Mouse (Mus musculus) forebrain, postnatal 0 days (tissue): Measurements from ENCODE around the gene Cant1. TPM values are rescaled to one million over a fixed set of nuclear protein-coding genes. Genes with fewer than 3 reads are reported as not detected.

Experiments
- ATAC-seq: fragments of 200-750 bp; cut with Nextera tagmentation; 2 replicates; pipeline ENCODE4 v1.8.0; 2017; ENCODE audit warnings: mild to moderate bottlenecking, moderate library complexity
- DNase-seq: peaks from one replicate; pipeline ENCODE4 v3.0.0-alpha.2; 2015
- H3K27ac ChIP-seq: fragments of 300-500 bp; sonication (generic); 2 replicates; pipeline ENCODE4 v1.5.1; 2014; ENCODE audit warnings: low read depth, mild to moderate bottlenecking, antibody characterized with exemption, low read length, moderate library complexity, mixed read lengths
- H3K27me3 ChIP-seq: fragments of 300-500 bp; sonication (generic); 2 replicates; pipeline ENCODE4 v1.6.1; 2014; ENCODE audit warnings: mild to moderate bottlenecking, low read length, mixed read lengths; ENCODE audit not compliant: insufficient read depth
- H3K36me3 ChIP-seq: fragments of 300-500 bp; sonication (generic); 2 replicates; pipeline ENCODE4 v1.6.1; 2014; ENCODE audit warnings: mild to moderate bottlenecking, moderate library complexity; ENCODE audit not compliant: insufficient read depth
- H3K4me1 ChIP-seq: fragments of 300-500 bp; sonication (generic); 2 replicates; pipeline ENCODE4 v1.6.1; 2014; ENCODE audit warnings: antibody characterized with exemption; ENCODE audit not compliant: insufficient read depth
- H3K4me2 ChIP-seq: fragments of 300-500 bp; sonication (generic); 2 replicates; pipeline ENCODE4 v1.6.1; 2014; ENCODE audit warnings: low read depth, mild to moderate bottlenecking, moderate library complexity
- H3K4me3 ChIP-seq: fragments of 300-500 bp; sonication (generic); 2 replicates; pipeline ENCODE4 v1.5.1; 2014; ENCODE audit warnings: low read depth, low read length, mixed read lengths
- H3K9ac ChIP-seq: fragments of 300-500 bp; sonication (generic); 2 replicates; pipeline ENCODE4 v1.6.1; 2014; ENCODE audit warnings: mild to moderate bottlenecking
- H3K9me3 ChIP-seq: fragments of 300-500 bp; sonication (generic); 2 replicates; pipeline ENCODE4 v1.6.1; 2016; ENCODE audit warnings: low read length
- CTCF ChIP-seq: sonication (generic); IDR thresholded peaks from 2 replicates; pipeline ENCODE4 v1.5.1; 2016; ENCODE audit warnings: antibody characterized with exemption, control low read depth, low read depth
- WGBS: fragments of 180-500 bp; shearing (Covaris S2); extraction: QIAGEN DNeasy Blood & Tissue Kit; methylation state at CpG from one replicate; pipeline ENCODE4 v1.1.7; 2014; 5-methylcytosine and 5-hydroxymethylcytosine counted together
- polyA plus RNA-seq: library from polyadenylated mRNA; unstranded; fragments of >200 nt; fragmentation: Nextera tagmentation; extraction: Ambion mirVana; gene quantifications from 2 replicates; pipeline ENCODE4 v1.2.1, GENCODE M21; 2015
- total RNA-seq: library from RNA; depleted of rRNA; stranded (reverse); fragments of >200 nt; gene quantifications from 2 replicates; pipeline ENCODE4 v1.2.3, GENCODE M21; 2014

The Cant1 gene
- total and polyA plus RNA-seq, 2 experiments from 2014 or later: 31.6 to 52.4 TPM

DNA sequence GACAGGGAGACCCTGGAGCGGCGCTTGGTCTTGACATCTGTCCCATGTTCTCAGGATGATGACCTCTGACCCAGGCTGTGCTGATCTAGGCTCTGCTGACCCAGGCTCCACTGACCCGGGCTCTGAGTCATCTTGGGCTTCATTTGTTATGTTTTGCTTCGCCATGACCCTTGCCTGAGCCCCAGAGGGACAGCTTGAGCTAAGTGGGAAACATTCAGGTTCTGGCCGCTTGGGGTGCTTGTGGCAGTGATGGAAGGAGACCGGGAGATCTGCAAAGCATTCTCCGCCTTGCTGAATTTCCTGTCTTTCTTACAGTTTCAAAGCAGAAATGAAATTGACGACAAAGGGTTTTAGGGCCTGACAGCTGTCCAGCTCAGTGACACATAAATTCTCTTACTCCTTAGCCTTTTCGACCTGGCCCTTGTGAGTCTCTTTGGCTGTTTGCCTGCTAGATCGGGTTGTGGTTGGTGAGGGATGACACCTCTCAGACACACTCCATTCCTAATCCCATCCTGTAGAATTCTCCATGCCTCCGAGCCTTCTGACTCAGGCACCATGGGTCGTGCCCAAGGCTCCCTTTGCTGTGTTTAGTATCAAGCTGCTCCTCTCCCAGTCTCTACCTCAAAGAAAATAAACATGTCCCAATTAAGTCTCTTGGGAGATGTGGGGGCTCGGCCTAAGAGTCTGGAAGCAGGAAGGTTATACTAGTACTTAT is 5.9 kb upstream of the Cant1 start:
- TF ChIP-seq CTCF: no peak
- H3K27ac ChIP-seq: 0 out of 2 replicates have a peak overlapping the region, but pooled peaks have one; percentile 48
- 73% methylated on average over 13 of the region's 13 CpGs for WGBS

DNA sequence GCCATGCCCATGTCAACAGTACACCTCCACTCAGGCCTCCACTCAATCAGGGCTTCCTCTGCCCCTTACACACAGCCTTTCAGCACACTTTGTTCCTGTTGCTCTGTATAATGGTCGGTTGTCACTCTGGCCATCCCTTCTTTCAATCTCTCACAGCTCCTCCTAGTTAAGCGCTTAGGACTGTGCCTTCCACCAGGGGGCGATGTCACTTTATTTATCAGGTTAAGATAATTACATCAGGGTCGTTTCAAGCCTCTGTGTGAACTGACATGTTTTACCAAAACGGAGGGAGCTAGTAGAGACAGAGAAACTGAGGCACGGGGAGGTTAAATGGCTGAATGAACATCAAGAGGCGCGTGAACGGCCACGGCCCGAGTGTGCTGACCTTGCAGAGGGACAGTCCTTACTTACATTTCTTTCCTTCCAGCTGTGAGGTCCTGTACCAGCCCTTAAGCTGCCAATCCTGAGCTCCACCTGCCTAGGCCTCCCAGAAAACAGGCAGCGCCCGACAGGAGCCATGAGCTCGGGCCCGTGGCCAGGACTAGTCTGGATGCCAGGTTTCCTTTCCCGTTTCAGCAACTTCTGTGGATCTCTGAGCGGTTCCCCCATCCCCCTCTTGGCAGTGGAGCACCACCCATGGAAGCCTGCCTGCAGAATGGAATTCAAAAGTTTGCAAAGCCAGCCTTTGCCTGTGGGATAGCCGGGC is 4.5 kb upstream of the Cant1 start:
- peaks cover 24% of the 10 kb centered on the region for H3K4me1 ChIP-seq
- 0 out of 2 replicates have a peak overlapping the region, but pooled peaks have one; percentile 31 for H3K9ac ChIP-seq
- peak overlapping the region; percentile 41 for H3K4me2 ChIP-seq
- ATAC-seq: peak; percentile 46
- H3K9me3 ChIP-seq: no peaks in the 10 kb centered on the region
- peak; percentile 91 for TF ChIP-seq CTCF
- peak; percentile 89 for DNase-seq
- H3K27me3 ChIP-seq: no peaks in the 10 kb centered on the region
- no peaks in the 10 kb centered on the region for H3K36me3 ChIP-seq
- peak overlapping the region; percentile 41; the same call in 1 of the 2 replicates for H3K27ac ChIP-seq
- 3% methylated on average over 18 of the region's 18 CpGs for WGBS
- no peak overlapping the region for H3K4me3 ChIP-seq

More for the DNA sequence above, 5.9 kb upstream of the Cant1 start:
- H3K9ac ChIP-seq: no peak overlapping the region
- no peak overlapping the region for H3K4me3 ChIP-seq
- DNase-seq (no peak), ATAC-seq (no peak)
- H3K9me3 ChIP-seq: no peaks in the 10 kb centered on the region
- peaks cover 23% of the 10 kb centered on the region for H3K4me1 ChIP-seq
- H3K4me2 ChIP-seq: no peak overlapping the region
- H3K36me3 ChIP-seq: no peaks in the 10 kb centered on the region
- H3K27me3 ChIP-seq: no peaks in the 10 kb centered on the region

DNA sequence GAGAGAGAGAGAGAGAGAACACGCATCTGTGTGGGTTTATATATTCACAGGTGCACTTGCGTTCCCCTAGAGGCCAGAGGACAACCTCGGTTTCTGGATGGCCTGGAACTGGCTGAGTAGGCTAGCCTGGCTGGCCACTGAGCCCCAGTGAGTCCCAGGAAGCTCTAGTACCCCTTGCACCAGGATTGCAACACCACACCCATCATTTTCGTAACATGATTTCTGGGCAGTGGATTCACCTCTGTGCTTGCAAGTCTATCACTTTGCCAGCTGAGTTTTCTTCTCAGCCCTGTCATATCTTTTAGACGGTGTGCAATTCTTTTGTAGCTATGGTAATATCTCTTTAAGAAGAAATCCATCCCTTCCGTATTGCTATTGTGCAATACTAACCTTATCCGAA is 1.4 kb upstream of the Cant1 start:
- Histone ChIP-seq H3K27me3 (no peaks in the 10 kb centered on the region), H3K4me3 (no peak overlapping the region), H3K9me3 (no peaks in the 10 kb centered on the region), H3K27ac (no peak overlapping the region), H3K36me3 (0 out of 2 replicates have a peak, but pooled peaks cover under 1% of the 10 kb centered on the region), H3K4me1 (peaks cover 22% of the 10 kb centered on the region), H3K9ac (no peak overlapping the region), H3K4me2 (no peak overlapping the region)
- WGBS: 73% methylated on average over 7 of the region's 7 CpGs
- DNase-seq: no peak
- ATAC-seq: no peak
- no peak for TF ChIP-seq CTCF

DNA sequence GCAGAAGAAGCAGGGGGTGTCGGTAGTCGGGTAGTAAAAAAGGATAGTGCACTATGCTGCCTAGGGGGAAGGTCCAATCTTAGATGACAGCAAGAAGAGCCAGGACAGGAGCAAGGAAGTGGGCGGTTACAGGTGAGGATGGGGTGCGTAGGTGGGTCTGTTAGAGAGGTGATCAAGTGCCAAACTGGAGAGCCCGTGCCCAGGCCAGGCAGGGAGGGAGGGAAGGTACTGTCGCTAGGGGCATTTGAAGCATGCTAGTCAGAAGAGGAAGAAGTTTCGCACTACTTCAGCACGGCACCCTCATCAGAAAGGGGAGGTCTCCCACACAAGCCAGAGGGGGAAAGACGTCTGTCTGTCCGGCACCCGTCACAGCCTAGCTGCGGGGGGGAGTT is 448 bp downstream of the Cant1 start:
- Histone ChIP-seq H3K4me3 (peak overlapping the region; percentile 96), H3K4me1 (peaks cover 16% of the 10 kb centered on the region), H3K36me3 (peaks cover 11% of the 10 kb centered on the region; the same call in 1 of the 2 replicates), H3K9me3 (no peaks in the 10 kb centered on the region), H3K9ac (peak overlapping the region; percentile 97), H3K27me3 (no peaks in the 10 kb centered on the region), H3K27ac (peak overlapping the region; percentile 82), H3K4me2 (peak overlapping the region; percentile 84)
- WGBS: 5% methylated on average over 12 of the region's 12 CpGs
- ATAC-seq: no peak; the same call in 1 of the 2 replicates
- 0 out of 2 replicates have a peak, but pooled peaks have one; percentile 11 for TF ChIP-seq CTCF
- DNase-seq: no peak

DNA sequence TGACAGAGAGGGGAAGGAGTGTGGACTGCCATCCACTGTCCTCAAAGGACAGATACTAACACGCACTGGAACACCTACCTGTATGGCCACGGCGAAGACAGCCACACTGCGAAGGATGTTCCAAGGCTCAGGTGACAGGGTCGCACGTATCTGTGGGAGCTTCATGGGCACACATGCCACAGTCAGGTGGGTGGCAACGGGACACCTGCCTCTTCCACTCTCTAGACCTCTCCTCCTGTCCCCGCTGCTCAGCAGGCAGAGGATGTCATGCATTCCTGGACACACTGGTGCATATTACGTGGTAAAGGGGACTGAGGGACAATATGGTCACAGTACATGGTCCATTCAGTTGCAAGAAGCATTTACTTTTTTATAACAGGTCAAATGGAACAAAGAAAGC is 1.4 kb downstream of the Cant1 start:
- H3K36me3 ChIP-seq: peaks cover 11% of the 10 kb centered on the region; the same call in 1 of the 2 replicates

DNA sequence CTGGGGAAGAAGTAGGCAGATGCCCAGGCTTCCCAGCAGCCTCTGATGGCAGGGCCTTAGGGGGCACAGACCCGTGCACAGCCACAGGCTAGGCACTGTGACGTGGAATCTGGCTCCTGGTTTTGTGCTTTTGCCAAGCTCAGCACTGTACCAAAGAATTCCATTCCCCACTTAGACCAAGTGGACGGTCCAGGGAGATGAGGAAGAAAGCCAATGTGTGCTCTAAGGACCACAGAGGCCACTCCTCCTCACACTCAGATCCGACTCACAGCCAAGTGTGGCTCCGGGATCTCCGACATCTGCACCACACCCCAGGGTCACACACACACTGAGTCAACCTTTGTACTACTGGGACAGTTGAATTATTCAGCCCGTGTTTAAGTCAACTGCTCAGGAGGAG is 2.8 kb downstream of the Cant1 start:
- peaks cover 9% of the 10 kb centered on the region for H3K4me1 ChIP-seq
- H3K4me3 ChIP-seq: no peak overlapping the region
- no peak for TF ChIP-seq CTCF
- no peak overlapping the region for H3K9ac ChIP-seq
- DNase-seq: no peak
- no peak overlapping the region for H3K27ac ChIP-seq
- WGBS: 80% methylated on average over 7 of the region's 7 CpGs
- ATAC-seq: no peak
- no peak overlapping the region for H3K4me2 ChIP-seq
- H3K27me3 ChIP-seq: no peaks in the 10 kb centered on the region
- H3K36me3 ChIP-seq: peaks cover 14% of the 10 kb centered on the region
- H3K9me3 ChIP-seq: no peaks in the 10 kb centered on the region

More for the DNA sequence above, 1.4 kb downstream of the Cant1 start:
- H3K9ac ChIP-seq: no peak overlapping the region
- H3K27ac ChIP-seq: no peak overlapping the region
- peak overlapping the region; percentile 96; the same call in 1 of the 2 replicates for H3K4me3 ChIP-seq
- 93% methylated on average over 9 of the region's 9 CpGs for WGBS
- ATAC-seq: no peak
- no peak for TF ChIP-seq CTCF
- no peak for DNase-seq
- H3K27me3 ChIP-seq: no peaks in the 10 kb centered on the region
- H3K4me2 ChIP-seq: peak overlapping the region; percentile 84
- H3K9me3 ChIP-seq: no peaks in the 10 kb centered on the region
- H3K4me1 ChIP-seq: peaks cover 9% of the 10 kb centered on the region

DNA sequence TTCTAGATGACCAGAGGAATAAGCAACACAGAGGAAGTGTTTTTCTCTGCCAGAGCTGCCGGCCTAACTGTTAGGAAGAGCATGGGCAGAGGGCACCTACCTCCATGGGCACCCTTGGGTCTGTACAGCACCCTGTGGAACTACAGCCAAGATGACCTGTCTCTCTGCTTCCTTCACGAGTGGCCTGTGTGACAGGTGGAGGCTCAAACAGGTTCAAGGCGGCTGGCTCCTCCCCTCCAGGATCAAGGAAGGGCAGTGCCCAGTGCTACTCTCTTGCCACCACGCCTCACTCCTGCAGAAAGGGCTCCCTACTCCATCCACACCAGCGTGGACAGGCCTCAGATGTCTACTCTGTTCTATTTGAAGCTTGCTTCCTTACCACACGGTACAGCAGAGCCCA is 3.3 kb downstream of the Cant1 start:
- no peak for TF ChIP-seq CTCF
- no peaks in the 10 kb centered on the region for H3K9me3 ChIP-seq
- no peak for ATAC-seq
- H3K36me3 ChIP-seq: peaks cover 18% of the 10 kb centered on the region
- no peak overlapping the region for H3K4me3 ChIP-seq
- no peak overlapping the region for H3K4me2 ChIP-seq
- no peak overlapping the region for H3K9ac ChIP-seq
- DNase-seq: no peak
- WGBS: 89% methylated on average over 6 of the region's 6 CpGs
- no peaks in the 10 kb centered on the region for H3K27me3 ChIP-seq
- peaks cover 9% of the 10 kb centered on the region for H3K4me1 ChIP-seq
- H3K27ac ChIP-seq: no peak overlapping the region
